17 mouse cellular contexts compared by ENCODE assay signal in the genomic region with DNA sequence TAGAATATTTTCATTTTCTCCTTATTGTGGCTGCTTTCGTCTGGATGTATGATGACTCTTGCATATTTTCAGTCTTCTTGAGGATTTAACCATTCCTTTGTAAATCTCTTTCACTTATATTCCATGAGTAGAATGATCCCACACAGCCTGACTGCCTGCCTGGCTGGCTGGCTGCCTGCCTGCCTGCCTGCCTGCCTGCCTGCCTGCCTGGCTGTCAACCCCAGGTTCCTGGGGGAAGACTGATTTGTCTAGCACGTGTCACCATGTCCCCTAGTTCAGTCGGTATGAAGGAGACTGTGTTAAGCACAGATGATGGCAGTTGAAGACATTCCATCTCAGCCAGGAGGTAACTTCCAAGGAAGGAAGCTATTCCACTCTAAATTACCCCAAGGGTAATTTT.
DNase-seq lines count a peak whose midpoint lies in the region.
"Had no signal": no experiment of that assay in that cellular context is flagged by ENCODE, and none has a peak within 500 bp of the region (broad histone marks: within the 10 kb centered on the region; RNA-seq: fewer than 3 reads in every experiment).

No protein-coding gene starts in this region.

- peak; percentile 31 for DNase-seq in cerebellum, adult 11-12 months
- no peak for DNase-seq in cerebellum, adult 8-10 months
- DNase-seq in cerebellum, adult 9-11 months: peak; percentile 25
- DNase-seq in cerebellum, postnatal 4 days (ENCODE audit: low spot score in 2 of 2): no peak
- DNase-seq in heart, adult 11 months: peak; percentile 11
- DNase-seq in heart, adult 9 months (ENCODE audit: low spot score in 2 of 2): no peak
- peak; percentile 32 to 61 for DNase-seq in cerebellum, postnatal 25 days
- no peak for DNase-seq in layer of hippocampus, adult 9-11 months
- DNase-seq: adrenal gland, postnatal 10 days; adrenal gland, postnatal 36 days; embryo, embryonic 11 days; gastrocnemius, adult 2 months; gastrocnemius, postnatal 14 days; heart, adult 18-20 months; heart, postnatal 14 days; heart, postnatal 4 days; kidney, adult 18-20 months had no signal

Comparison
In these comparisons a context has a peak if more than half of its experiments do, and no peak if none do; other contexts are left out.
1. DNase-seq: peak in cerebellum, adult 11-12 months (single experiment), cerebellum, adult 9-11 months (single experiment), heart, adult 11 months (single experiment) and cerebellum, postnatal 25 days (2 of 2); none in cerebellum, adult 8-10 months (single experiment), cerebellum, postnatal 4 days (0 of 2), heart, adult 9 months (0 of 2) and layer of hippocampus, adult 9-11 months (single experiment).